Mouse (Mus musculus) neural tube, embryonic 14.5 days (tissue): ENCODE data around the gene Itga9. TPM values are rescaled to one million over a fixed set of nuclear protein-coding genes. Genes with fewer than 3 reads are reported as not detected.

Experiments used
- ATAC-seq: fragments of 200-750 bp; cut with Nextera tagmentation; 2 replicates; pipeline ENCODE4 v1.8.0; 2017; ENCODE audit warnings: low read depth, mild to moderate bottlenecking, moderate TSS enrichment, moderate library complexity
- H3K27ac ChIP-seq: fragments of 300-500 bp; sonication (generic); 2 replicates; pipeline ENCODE4 v1.5.1; 2014; ENCODE audit warnings: low read depth, mild to moderate bottlenecking, control low read depth, low read length, moderate library complexity, mixed read lengths
- H3K27me3 ChIP-seq: fragments of 300-500 bp; sonication (generic); 2 replicates; pipeline ENCODE4 v1.6.1; 2014; ENCODE audit warnings: low read length; ENCODE audit not compliant: control insufficient read depth, insufficient read depth
- H3K36me3 ChIP-seq: fragments of 300-500 bp; sonication (generic); 2 replicates; pipeline ENCODE4 v1.6.1; 2014; ENCODE audit warnings: low read length, mixed read lengths; ENCODE audit not compliant: control insufficient read depth, insufficient read depth
- H3K4me1 ChIP-seq: fragments of 300-500 bp; sonication (generic); 2 replicates; pipeline ENCODE4 v1.6.1; 2014; ENCODE audit warnings: low read length; ENCODE audit not compliant: control insufficient read depth, insufficient read depth
- H3K4me2 ChIP-seq: fragments of 300-500 bp; sonication (generic); 2 replicates; pipeline ENCODE4 v1.6.1; 2014; ENCODE audit warnings: mild to moderate bottlenecking, low read depth, low read length, control low read depth
- H3K4me3 ChIP-seq: fragments of 300-500 bp; sonication (generic); 2 replicates; pipeline ENCODE4 v1.5.1; 2014; ENCODE audit warnings: low read depth, low read length, control low read depth, mixed read lengths
- H3K9ac ChIP-seq: fragments of 300-500 bp; sonication (generic); replicated peaks from 2 replicates; pipeline ENCODE4 v1.6.1; 2014; ENCODE audit warnings: low read depth, mild to moderate bottlenecking, control low read depth, low read length, mixed read lengths
- H3K9me3 ChIP-seq: fragments of 300-500 bp; sonication (generic); 2 replicates; pipeline ENCODE4 v1.6.1; 2016; ENCODE audit warnings: low read length; ENCODE audit not compliant: control insufficient read depth
- WGBS: fragments of 180-500 bp; shearing (Covaris S2); extraction: QIAGEN DNeasy Blood & Tissue Kit; methylation state at CpG from one replicate; pipeline ENCODE4 v1.1.7; 2014; 5-methylcytosine and 5-hydroxymethylcytosine counted together
- polyA plus RNA-seq: library from polyadenylated mRNA; unstranded; fragments of >200 nt; fragmentation: Nextera tagmentation; extraction: Ambion mirVana; gene quantifications from 2 replicates; pipeline ENCODE4 v1.2.1, GENCODE M21; 2014

Gene Itga9
- polyA plus RNA-seq, 1 experiment from 2014 or later = 1.7 TPM

DNA sequence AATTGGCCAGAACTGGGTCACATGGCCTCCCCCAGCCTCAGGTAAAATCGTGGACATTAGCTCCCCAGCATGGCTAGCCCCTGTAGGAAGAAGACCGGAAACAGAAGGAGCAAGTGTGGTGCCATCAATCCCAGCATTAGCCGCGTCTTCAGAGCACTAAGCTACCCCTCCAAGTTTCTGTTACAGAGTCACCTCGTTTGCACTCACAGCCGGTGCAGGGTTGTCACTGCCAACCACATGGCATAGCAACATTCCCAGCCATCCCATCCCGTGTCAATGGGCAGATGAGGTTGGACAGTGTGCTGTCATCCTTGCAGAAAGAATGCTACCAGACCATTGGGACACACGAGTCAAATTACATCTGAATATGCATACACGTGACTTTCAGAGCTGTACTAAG is 324.1 kb downstream of the Itga9 start:
- WGBS = 81% methylated on average over 9 of the region's 9 CpGs
- no peak for ATAC-seq
- no peak overlapping the region for H3K9ac ChIP-seq
- no peaks in the 10 kb centered on the region for H3K9me3 ChIP-seq
- no peak overlapping the region for H3K4me2 ChIP-seq
- H3K36me3 ChIP-seq = no peaks in the 10 kb centered on the region
- peaks cover 13% of the 10 kb centered on the region for H3K4me1 ChIP-seq
- H3K27me3 ChIP-seq = no peaks in the 10 kb centered on the region
- H3K27ac ChIP-seq = no peak overlapping the region
- no peak overlapping the region for H3K4me3 ChIP-seq

DNA sequence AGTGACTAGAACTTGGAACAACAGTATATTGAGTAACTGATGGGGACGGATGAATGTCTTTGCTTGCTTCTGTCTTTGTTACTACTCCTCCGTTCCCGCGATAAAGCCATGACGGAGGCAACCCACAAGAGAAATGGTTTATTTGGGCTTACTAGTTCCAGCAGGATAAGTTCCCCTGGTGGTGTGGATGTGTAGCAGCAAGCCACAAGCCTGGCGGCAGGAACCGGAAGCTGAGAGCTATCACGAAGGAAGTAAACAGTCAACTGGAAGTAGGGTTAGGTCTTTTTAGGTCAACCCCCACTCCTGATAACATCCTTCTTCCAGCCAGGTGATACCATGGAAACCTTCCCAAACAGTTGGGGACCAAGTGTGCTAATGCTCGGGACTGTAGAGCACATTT is 327.3 kb downstream of the Itga9 start:
- ATAC-seq = no peak
- Histone ChIP-seq H3K9me3 (no peaks in the 10 kb centered on the region), H3K27me3 (no peaks in the 10 kb centered on the region), H3K9ac (no peak overlapping the region), H3K4me3 (no peak overlapping the region), H3K36me3 (no peaks in the 10 kb centered on the region), H3K4me1 (no peaks in the 10 kb centered on the region), H3K4me2 (no peak overlapping the region), H3K27ac (no peak overlapping the region)
- WGBS = 92% methylated on average over 9 of the region's 9 CpGs

DNA sequence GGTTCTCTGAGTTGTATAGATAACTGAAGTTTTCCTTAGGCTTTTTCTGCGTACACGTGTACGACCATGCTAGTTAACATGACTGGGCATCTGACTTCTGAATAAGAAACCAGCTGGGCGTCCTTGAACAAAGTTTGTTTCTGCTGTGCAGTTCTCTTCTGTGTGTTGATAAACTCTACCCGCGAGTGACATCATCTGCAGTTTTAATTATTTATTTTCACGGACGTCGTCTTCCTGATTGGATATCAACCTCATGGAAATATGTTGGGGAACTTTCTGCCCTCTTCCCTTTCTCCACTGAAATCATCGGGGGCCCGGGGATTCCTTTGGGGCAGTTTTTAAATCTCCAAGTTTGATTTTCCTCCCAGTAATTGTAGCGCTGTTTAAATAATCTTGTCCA is 327.8 kb downstream of the Itga9 start:
- Histone ChIP-seq H3K9ac (no peak overlapping the region), H3K36me3 (no peaks in the 10 kb centered on the region), H3K27ac (no peak overlapping the region), H3K27me3 (no peaks in the 10 kb centered on the region), H3K9me3 (no peaks in the 10 kb centered on the region), H3K4me3 (no peak overlapping the region), H3K4me1 (no peaks in the 10 kb centered on the region), H3K4me2 (no peak overlapping the region)
- ATAC-seq = no peak
- 89% methylated on average over 12 of the region's 12 CpGs for WGBS

DNA sequence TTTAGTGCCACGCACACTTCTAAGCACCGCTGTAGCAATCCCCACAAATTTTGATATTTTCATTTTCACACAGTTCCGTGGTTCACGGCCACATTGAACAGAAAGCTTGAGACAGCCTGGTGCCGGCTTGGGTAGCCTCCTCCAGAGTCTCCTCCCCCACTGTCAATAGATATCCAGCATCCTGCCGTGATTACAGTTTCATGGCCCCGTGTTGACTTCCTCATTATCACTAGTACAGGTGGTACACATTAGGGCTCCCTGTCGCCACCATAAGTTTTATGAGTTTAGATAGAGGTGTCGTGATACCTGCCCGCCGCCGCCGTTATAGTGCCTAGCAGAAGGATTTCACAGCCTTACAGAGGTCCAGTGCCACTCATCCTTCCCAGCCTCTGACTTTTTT is 328.6 kb downstream of the Itga9 start:
- no peak overlapping the region for H3K9ac ChIP-seq
- no peaks in the 10 kb centered on the region for H3K36me3 ChIP-seq
- H3K4me1 ChIP-seq = no peaks in the 10 kb centered on the region
- no peak overlapping the region for H3K27ac ChIP-seq
- 84% methylated on average over 13 of the region's 13 CpGs for WGBS
- ATAC-seq = no peak
- no peaks in the 10 kb centered on the region for H3K27me3 ChIP-seq
- no peaks in the 10 kb centered on the region for H3K9me3 ChIP-seq
- H3K4me2 ChIP-seq = no peak overlapping the region
- H3K4me3 ChIP-seq = no peak overlapping the region

DNA sequence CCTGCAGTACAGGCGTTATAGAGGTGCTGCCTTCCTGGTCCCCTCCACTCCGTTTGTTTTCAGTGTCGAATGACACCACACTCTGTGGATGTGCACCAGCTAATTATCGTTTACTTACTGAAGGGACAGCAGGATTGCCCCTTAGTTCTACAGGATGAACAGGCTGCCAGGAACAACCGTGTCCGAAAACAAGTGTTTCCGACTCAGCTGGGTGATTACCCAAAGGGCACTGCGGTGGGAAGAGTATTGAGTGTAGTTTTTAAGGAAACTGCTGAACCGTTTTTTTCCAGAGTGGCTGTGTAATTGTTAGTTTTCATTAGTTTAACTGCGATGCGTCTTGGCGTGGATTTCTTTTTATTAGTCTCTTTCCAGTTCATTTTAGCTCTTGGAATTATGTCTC is 329.6 kb downstream of the Itga9 start:
- Histone ChIP-seq H3K27ac (no peak overlapping the region), H3K4me2 (no peak overlapping the region), H3K27me3 (no peaks in the 10 kb centered on the region), H3K4me3 (no peak overlapping the region), H3K36me3 (no peaks in the 10 kb centered on the region), H3K9ac (no peak overlapping the region), H3K4me1 (no peaks in the 10 kb centered on the region), H3K9me3 (no peaks in the 10 kb centered on the region)
- 43% methylated on average over 12 of the region's 12 CpGs for WGBS
- ATAC-seq = no peak

DNA sequence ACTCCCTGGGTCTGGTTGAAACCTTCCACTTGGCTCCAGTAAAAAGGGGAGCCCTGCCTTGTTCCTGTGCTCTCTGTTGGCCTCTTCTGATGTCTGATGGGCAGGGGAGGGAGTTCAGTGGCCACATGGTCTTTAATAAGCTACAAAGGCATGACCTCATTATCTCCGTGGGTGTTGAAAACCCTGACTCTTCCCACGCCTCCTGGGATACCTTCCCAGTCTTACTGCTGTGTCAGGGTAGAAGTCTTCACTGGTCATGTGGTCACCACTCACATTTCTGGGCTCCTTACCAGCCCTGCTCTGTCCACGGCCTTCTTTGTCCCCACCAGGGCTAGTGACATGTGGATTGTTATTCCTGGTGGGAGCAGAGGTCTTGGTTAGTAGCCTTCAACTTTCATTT is 331.0 kb downstream of the Itga9 start:
- no peak for ATAC-seq
- no peak overlapping the region for H3K4me3 ChIP-seq
- H3K36me3 ChIP-seq = no peaks in the 10 kb centered on the region
- no peak overlapping the region for H3K27ac ChIP-seq
- H3K9me3 ChIP-seq = no peaks in the 10 kb centered on the region
- H3K9ac ChIP-seq = no peak overlapping the region
- 54% methylated on average over 3 of the region's 3 CpGs for WGBS
- H3K27me3 ChIP-seq = no peaks in the 10 kb centered on the region
- H3K4me1 ChIP-seq = no peaks in the 10 kb centered on the region
- H3K4me2 ChIP-seq = no peak overlapping the region

DNA sequence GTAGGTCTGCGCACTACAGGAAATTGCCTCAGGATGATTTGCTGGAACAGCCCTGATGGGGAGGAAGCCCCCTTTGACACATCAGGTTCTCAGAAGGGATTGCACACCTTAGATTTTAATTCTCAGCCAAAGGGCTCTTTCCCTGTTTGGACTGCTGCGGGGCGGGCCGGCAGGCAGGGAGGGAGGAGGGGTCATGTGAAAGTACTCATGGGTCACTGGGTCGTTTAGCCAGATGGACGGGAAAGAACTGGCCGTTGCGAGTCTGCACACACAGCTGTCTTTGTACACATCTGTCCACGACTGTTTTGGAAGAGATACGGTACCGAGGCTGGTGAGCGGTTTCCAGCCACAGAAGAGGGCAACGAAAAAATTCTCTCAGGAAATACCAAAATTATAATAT is 332.9 kb downstream of the Itga9 start:
- no peak for ATAC-seq
- WGBS = 30% methylated on average over 13 of the region's 13 CpGs
- Histone ChIP-seq H3K4me3 (no peak overlapping the region), H3K4me2 (no peak overlapping the region), H3K27ac (no peak overlapping the region), H3K9me3 (no peaks in the 10 kb centered on the region), H3K27me3 (no peaks in the 10 kb centered on the region), H3K9ac (no peak overlapping the region), H3K4me1 (no peaks in the 10 kb centered on the region), H3K36me3 (no peaks in the 10 kb centered on the region)

DNA sequence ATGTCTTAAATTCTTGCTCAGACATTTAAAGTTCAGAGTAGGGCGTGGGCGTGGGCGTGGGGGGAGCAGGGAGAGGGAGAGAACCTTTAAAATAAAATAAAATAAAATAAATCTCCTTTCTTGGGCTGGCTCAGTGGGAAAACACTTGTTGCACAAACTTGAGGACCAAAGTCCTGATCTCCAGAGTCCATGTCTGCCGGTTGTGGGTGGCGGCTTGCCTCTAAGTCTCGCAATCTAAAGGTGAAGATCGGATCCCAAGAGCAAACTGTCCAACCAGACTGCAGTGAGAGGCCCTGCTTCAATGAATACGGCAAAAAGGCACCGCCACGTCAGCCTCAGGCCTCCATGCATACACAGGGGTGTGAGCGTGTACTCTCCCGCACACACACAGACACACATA is 333.3 kb downstream of the Itga9 start:
- H3K27me3 ChIP-seq = no peaks in the 10 kb centered on the region
- no peaks in the 10 kb centered on the region for H3K36me3 ChIP-seq
- H3K9me3 ChIP-seq = no peaks in the 10 kb centered on the region
- no peak overlapping the region for H3K4me2 ChIP-seq
- H3K4me1 ChIP-seq = no peaks in the 10 kb centered on the region
- no peak overlapping the region for H3K27ac ChIP-seq
- WGBS = 83% methylated on average over 12 of the region's 12 CpGs
- ATAC-seq = no peak
- H3K4me3 ChIP-seq = no peak overlapping the region
- H3K9ac ChIP-seq = no peak overlapping the region

DNA sequence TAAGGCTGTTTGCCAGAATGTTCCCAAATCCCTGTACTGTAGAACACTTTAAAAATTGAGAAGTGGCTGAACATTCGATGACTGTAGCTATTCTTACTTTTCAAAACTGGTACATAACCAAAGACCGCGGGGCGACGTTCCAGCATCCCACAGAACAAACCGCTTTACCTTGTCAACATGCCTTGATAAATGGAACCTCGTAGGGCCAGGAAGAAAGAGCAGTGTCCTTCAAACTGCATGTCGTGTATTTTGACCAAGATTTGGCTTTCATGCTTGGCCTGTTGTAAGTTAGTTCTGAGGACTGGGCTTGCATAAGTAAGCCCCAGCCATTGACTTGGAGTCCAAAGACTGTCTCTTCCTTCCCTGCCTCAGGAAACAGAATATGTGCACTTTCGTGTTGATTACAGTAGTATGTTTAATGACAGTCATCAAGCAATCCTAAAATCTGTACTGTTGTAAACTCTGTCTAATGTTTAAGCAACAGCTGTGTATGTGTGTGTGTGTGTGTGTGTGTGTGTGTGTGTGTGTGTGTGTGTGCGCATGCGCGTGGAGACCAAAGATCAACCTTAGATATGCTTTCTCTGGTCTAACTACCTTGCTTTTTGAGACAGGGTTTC is 334.2 kb downstream of the Itga9 start:
- Histone ChIP-seq H3K4me1 (no peaks in the 10 kb centered on the region), H3K36me3 (no peaks in the 10 kb centered on the region), H3K4me2 (no peak overlapping the region), H3K4me3 (no peak overlapping the region), H3K27me3 (no peaks in the 10 kb centered on the region), H3K9me3 (no peaks in the 10 kb centered on the region), H3K9ac (no peak overlapping the region), H3K27ac (no peak overlapping the region)
- ATAC-seq = no peak
- 78% methylated on average over 12 of the region's 12 CpGs for WGBS
